Mouse (Mus musculus) bone marrow, adult 2 months (tissue): ENCODE measurements around the gene Cpped1.

ENCODE experiments used
- CTCF ChIP-seq: fragments of 200-500 bp; IDR thresholded peaks from 2 replicates; pipeline ENCODE4 v1.5.1; 2011; ENCODE audit warnings: low read length, control low read depth; ENCODE audit not compliant: control insufficient read depth, insufficient read depth
- POLR2A ChIP-seq: fragments of 200-500 bp; IDR thresholded peaks from 2 replicates; pipeline ENCODE4 v1.6.1; 2011; ENCODE audit warnings: low read depth, mild to moderate bottlenecking, control low read depth, low read length, borderline replicate concordance; ENCODE audit not compliant: control insufficient read depth

DNA sequence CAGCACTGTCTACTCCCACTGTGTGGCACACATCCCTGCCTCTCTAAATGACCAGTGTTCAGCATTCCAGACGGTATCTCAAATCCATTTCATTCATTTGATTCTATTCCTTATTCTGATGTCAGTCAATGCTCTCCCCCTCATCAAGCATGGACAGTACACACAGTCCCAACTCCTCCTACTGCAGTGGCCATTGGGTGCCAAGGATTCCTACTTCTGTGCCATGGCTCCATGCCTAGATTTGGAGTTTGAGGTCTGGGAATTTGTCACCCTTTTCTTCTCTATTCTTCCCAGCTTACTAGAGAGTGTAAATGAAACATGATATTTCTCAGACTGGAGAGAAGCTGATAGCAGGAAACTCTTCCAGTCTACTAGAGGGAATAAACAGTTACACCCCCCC, 2.3 kb downstream of the Cpped1 start:
- TF ChIP-seq POLR2A (no peak), CTCF (no peak)
